ENCODE assay signal across 8 mouse cellular contexts in the genomic region with DNA sequence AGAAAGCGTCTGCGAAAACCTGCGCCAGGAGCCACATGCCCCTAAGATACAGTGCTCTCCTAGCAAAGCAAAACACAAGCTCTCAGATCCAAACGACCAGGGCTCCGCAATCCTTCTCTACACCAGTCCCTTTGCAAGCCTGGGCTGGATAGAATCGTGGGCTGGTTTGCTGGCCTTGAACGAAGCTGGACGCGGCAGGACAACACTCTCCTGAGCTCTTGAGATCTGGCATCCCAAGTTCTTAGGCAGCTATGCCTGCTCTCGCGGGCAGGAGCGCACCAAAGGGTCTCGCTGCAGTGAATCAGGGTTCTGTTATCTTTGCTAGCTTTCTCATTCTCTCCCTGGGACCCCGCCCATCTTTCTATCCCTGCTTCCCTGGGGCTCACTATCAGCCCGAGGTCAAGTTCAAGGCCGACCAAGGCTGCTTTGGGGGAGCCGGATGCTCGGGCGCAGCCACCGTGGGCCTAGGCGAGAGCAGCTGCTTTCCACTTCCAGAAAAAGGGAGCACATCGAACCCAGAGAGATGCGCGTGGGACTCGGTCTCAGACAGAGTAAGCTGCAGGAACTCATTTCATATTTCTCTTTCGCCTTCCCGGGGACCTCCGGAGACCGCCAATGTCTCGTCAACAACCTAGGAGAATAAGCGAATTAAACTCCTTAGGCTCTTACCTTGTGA. TPM values are rescaled to one million over a fixed set of nuclear protein-coding genes. Genes with fewer than 3 reads are reported as not detected.
A peak's percentile ranks its signal among the peaks of the same experiment; 100 is the strongest.
DNase-seq lines count a peak whose midpoint lies in the region; ATAC-seq and TF ChIP-seq lines count a peak whose summit lies in the region.

No protein-coding gene starts in this region.

- no peaks in the 10 kb centered on the region for H3K9me3 ChIP-seq in G1E (replicated peaks)

- peaks cover 2% of the 10 kb centered on the region; the same call in 1 of the 2 replicates for H3K27me3 ChIP-seq in G1E (ENCODE audit: insufficient read depth, low read length)

- DNase-seq in G1E (ENCODE audit: low spot score), result no peak
- peak; percentile 61 for DNase-seq in brain, adult 2 months (ENCODE audit: low read depth, low spot score)
- DNase-seq in heart, postnatal 14 days, result peak; percentile 46 to 53
- DNase-seq in layer of hippocampus, adult 2 months (ENCODE audit: low spot score in 2 of 2), result peak; percentile 16 to 32
- DNase-seq in lung, postnatal 10 days, result peak; percentile 36
- peak; percentile 60 for DNase-seq in retina, embryonic 14.5 days (ENCODE audit: low spot score)
- peak; percentile 59 to 60 for DNase-seq in thymus, postnatal 36 days

- peak overlapping the region; percentile 92 for H3K27ac ChIP-seq in layer of hippocampus, adult 2 months

- intact Hi-C loops in heart, postnatal 14 days (cut with DNase I), result loop anchor here (10.0 kb wide), 3 partner anchors 170 to 820 kb away; partner anchors contain the start of genes Avl9, Lancl2, Nt5c3 and Vmn1r4

- peaks cover 16% of the 10 kb centered on the region for H3K4me1 ChIP-seq in G1E (ENCODE audit: insufficient read depth, low read depth, low read length)

- no peaks in the 10 kb centered on the region for H3K36me3 ChIP-seq in G1E (replicated peaks)

- H3K4me3 ChIP-seq in G1E (ENCODE audit: low read depth, low read length), result peak overlapping the region; percentile 69
- H3K4me3 ChIP-seq in layer of hippocampus, adult 2 months, result peak overlapping the region; percentile 69

- ATAC-seq in G1E (ENCODE audit: extremely low read depth, insufficient number of reproducible peaks, low FRiP score, poor library complexity, severe bottlenecking), result no peak
- 0 out of 2 replicates have a peak, but pooled peaks have one; percentile 30 for ATAC-seq in erythroid progenitor cell, adult 5-6 weeks (replicated peaks; ENCODE audit: low FRiP score, poor library complexity, severe bottlenecking)

- TF ChIP-seq CTCF in G1E (IDR thresholded peaks at IDR 0.05; ENCODE audit: low read depth, low read length), result no peak
- TF ChIP-seq CTCF in layer of hippocampus, adult 2 months (conservative IDR thresholded peaks at IDR 0.05), result 0 out of 2 replicates have a peak, but pooled peaks have one; percentile 11

RNA-seq across cellular contexts. Expression of gene Ppm1k, which starts 0.5 kb away (rescaled TPM):
- total RNA-seq in G1E (2014; fragmentation: Nextera tagmentation) (2.1 and 2.4 TPM in 2 replicates), G1E (2017) (3.9 and 4.6 TPM in 2 replicates)
- 0.05 and 0.34 TPM in 2 replicates for polyA plus RNA-seq in G1E (2012)
- total RNA-seq in erythroid progenitor cell, adult 5-6 weeks (2015; ENCODE audit: low replicate concordance), result 0.42 and 1.4 TPM in 2 replicates
- total RNA-seq in erythroid progenitor cell, adult 5-6 weeks (2017; ENCODE audit: low replicate concordance), result 0.91 and 21.4 TPM in 2 replicates
- 10 to 100 TPM; 36.2 to 43.8 TPM for total RNA-seq in heart, postnatal 14 days (2021)
- total RNA-seq in layer of hippocampus, adult 2 months (2021), result 10 to 100 TPM; 80.3 to 83.6 TPM

RNA-seq across cellular contexts. Expression of gene Herc6, which starts 46.1 kb away (rescaled TPM):
- 1.1 TPM in 1 of 2 replicates, not detected in the other for total RNA-seq in G1E (2014; fragmentation: Nextera tagmentation)
- total RNA-seq in G1E (2017), result under 0.01 and 0.22 TPM in 2 replicates
- polyA plus RNA-seq in G1E (2012), result not detected in 2 replicates
- 31.4 and 47.8 TPM in 2 replicates for total RNA-seq in erythroid progenitor cell, adult 5-6 weeks (2015; ENCODE audit: low replicate concordance)
- total RNA-seq in erythroid progenitor cell, adult 5-6 weeks (2017; ENCODE audit: low replicate concordance), result 64.6 and 111 TPM in 2 replicates
- 1 to 10 TPM; 2.4 TPM for total RNA-seq in heart, postnatal 14 days (2021)
- total RNA-seq in layer of hippocampus, adult 2 months (2021), result 1 to 10 TPM; 5.5 TPM

Comparison
In these comparisons a context has a peak if more than half of its experiments do, and no peak if none do; other contexts are left out.
1. RNA of gene Herc6, which starts 46.1 kb away (total RNA-seq): 31.4 to 111 TPM in erythroid progenitor cell, adult 5-6 weeks; 5.5 TPM in layer of hippocampus, adult 2 months, 2.4 TPM in heart, postnatal 14 days and under 0.01 to 1.1 TPM in G1E; every median in the first group is over 4 times any median in the second.